Mouse (Mus musculus) C2C12 (cell line): Measurements from ENCODE around the gene Efcab5. TPM values are rescaled to one million over a fixed set of nuclear protein-coding genes. Genes with fewer than 3 reads are reported as not detected.

Source experiments
- H3K27me3 ChIP-seq: one replicate; pipeline ENCODE4 v1.6.1; 2011; ENCODE audit not compliant: control insufficient read depth, insufficient read depth, insufficient read length
- H3K36me3 ChIP-seq: one replicate; pipeline ENCODE4 v1.6.1; 2011; ENCODE audit not compliant: control insufficient read depth, insufficient read depth
- H3K4me3 ChIP-seq: one replicate; pipeline ENCODE4 v1.5.1; 2011; ENCODE audit warnings: mild to moderate bottlenecking, control low read depth; ENCODE audit not compliant: poor library complexity, insufficient read depth, severe bottlenecking
- H3K79me2 ChIP-seq: one replicate; pipeline ENCODE4 v1.6.1; 2011; ENCODE audit not compliant: control insufficient read depth, insufficient read depth
- H3K79me3 ChIP-seq: one replicate; pipeline ENCODE4 v1.6.1; 2011; ENCODE audit warnings: low read depth, control low read depth
- H3ac ChIP-seq: one replicate; pipeline ENCODE3; 2011; ENCODE audit warnings: low read depth; ENCODE audit not compliant: control insufficient read depth, insufficient read length
- CEBPB ChIP-seq: IDR thresholded peaks from one replicate; pipeline ENCODE4 v1.6.1; 2011; ENCODE audit warnings: low read depth, mild to moderate bottlenecking, control low read depth, moderate library complexity
- CTCF ChIP-seq: IDR thresholded peaks from one replicate; pipeline ENCODE4 v1.5.1; 2011; ENCODE audit not compliant: control insufficient read depth, insufficient read depth, insufficient read length
- FOSL1 ChIP-seq: IDR thresholded peaks from one replicate; pipeline ENCODE4 v1.8.0; 2011; ENCODE audit warnings: mild to moderate bottlenecking, low read length; ENCODE audit not compliant: poor library complexity, insufficient read depth, severe bottlenecking
- MAX ChIP-seq: IDR thresholded peaks from one replicate; pipeline ENCODE4 v1.6.1; 2011; ENCODE audit warnings: mild to moderate bottlenecking, control low read depth
- MYOD1 ChIP-seq: IDR thresholded peaks from one replicate; pipeline ENCODE4 v1.6.1; 2011; ENCODE audit warnings: low read depth; ENCODE audit not compliant: control insufficient read depth, insufficient read length
- MYOG ChIP-seq: IDR thresholded peaks from one replicate; pipeline ENCODE4 v1.6.1; 2011; ENCODE audit not compliant: control insufficient read depth, insufficient read length; ENCODE audit errors: extremely low read depth
- USF1 ChIP-seq: IDR thresholded peaks from one replicate; pipeline ENCODE4 v1.6.1; 2011; ENCODE audit warnings: low read depth, mild to moderate bottlenecking, control low read depth, moderate library complexity
- polyA plus RNA-seq: library from polyadenylated mRNA; unstranded; fragments of >200 nt; fragmentation: generic; extraction: Trizol; gene quantifications from one replicate; pipeline ENCODE4 v1.2.1, GENCODE M21; 2012; ENCODE audit warnings: missing spikeins

Gene Efcab5
- polyA plus RNA-seq, 1 experiment: 0.05 TPM

DNA sequence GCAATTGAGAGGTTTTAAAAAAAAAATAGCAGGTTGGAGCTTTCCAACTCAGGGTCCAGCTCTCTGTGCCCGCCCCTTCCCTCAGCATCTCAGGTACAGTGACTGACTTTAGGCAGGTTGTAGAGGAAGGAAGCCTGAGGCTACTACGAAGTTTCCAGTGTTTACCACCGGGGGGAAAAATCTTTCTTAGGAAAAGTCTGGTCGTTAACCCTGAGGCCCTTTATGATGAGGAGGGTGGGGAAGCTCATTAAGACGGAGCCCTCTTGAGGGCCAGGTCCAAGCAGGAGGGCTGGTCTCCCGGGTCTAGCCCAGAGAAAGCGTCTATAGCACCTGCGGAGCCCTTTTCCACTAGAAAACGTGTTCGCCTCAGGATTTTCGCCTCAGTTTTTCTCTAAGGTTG, 26.7 kb upstream of the Efcab5 start:
- Histone ChIP-seq H3K4me3 (peak overlapping the region; percentile 77), H3K79me3 (peaks cover 35% of the 10 kb centered on the region), H3K36me3 (no peaks in the 10 kb centered on the region), H3K27me3 (no peaks in the 10 kb centered on the region), H3ac (peak overlapping the region; percentile 66), H3K79me2 (peaks cover 43% of the 10 kb centered on the region)
- no peak for TF ChIP-seq MAX
- TF ChIP-seq MYOG: no peak
- no peak for TF ChIP-seq FOSL1
- no peak for TF ChIP-seq CTCF
- TF ChIP-seq CEBPB: no peak
- no peak for TF ChIP-seq USF1
- TF ChIP-seq MYOD1: no peak

DNA sequence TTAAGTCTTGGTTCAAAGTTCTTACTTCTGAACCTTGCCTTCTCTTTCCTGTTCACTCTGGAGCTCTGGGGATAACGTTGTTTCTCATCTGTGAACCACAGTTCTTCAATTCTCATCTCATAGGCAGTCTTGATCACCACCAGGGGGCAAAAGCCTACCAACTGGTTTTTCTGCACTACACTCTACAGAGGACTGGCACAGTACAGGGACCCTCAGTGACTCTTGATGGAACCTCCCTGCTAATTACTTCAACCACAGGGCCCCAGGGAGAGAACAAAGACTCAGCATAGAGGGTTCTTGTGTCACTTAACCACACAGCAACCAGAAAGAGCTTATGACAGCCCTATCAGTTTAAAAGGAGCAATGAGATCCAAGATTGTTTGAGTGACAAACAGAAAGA, 26.0 kb upstream of the Efcab5 start:
- no peak for TF ChIP-seq MAX
- peak; percentile 17 for TF ChIP-seq CTCF
- H3K79me3 ChIP-seq: peaks cover 28% of the 10 kb centered on the region
- H3ac ChIP-seq: no peak overlapping the region
- peaks cover 35% of the 10 kb centered on the region for H3K79me2 ChIP-seq
- no peaks in the 10 kb centered on the region for H3K36me3 ChIP-seq
- H3K4me3 ChIP-seq: no peak overlapping the region
- H3K27me3 ChIP-seq: no peaks in the 10 kb centered on the region

GRCm38 (mm10) chr11:77214142-77214692, 25.4 kb upstream of the Efcab5 start:
- H3K4me3 ChIP-seq: no peak overlapping the region
- peaks cover 23% of the 10 kb centered on the region for H3K79me3 ChIP-seq
- TF ChIP-seq MYOG (no peak), CTCF (no peak), MYOD1 (no peak), FOSL1 (no peak), MAX (no peak), USF1 (no peak), CEBPB (no peak)
- no peak overlapping the region for H3ac ChIP-seq
- H3K79me2 ChIP-seq: peaks cover 30% of the 10 kb centered on the region
- no peaks in the 10 kb centered on the region for H3K36me3 ChIP-seq
- H3K27me3 ChIP-seq: no peaks in the 10 kb centered on the region

GRCm38 (mm10) chr11:77200703-77201102, 11.9 kb upstream of the Efcab5 start:
- H3K4me3 ChIP-seq: no peak overlapping the region

GRCm38 (mm10) chr11:77199636-77200035, 10.9 kb upstream of the Efcab5 start:
- Histone ChIP-seq H3K4me3 (no peak overlapping the region), H3K79me3 (no peaks in the 10 kb centered on the region), H3K36me3 (no peaks in the 10 kb centered on the region), H3K27me3 (no peaks in the 10 kb centered on the region), H3K79me2 (no peaks in the 10 kb centered on the region), H3ac (no peak overlapping the region)
- TF ChIP-seq CTCF: no peak
- TF ChIP-seq USF1: no peak
- TF ChIP-seq MYOD1: no peak
- no peak for TF ChIP-seq MYOG
- no peak for TF ChIP-seq CEBPB

More at GRCm38 (mm10) chr11:77200703-77201102, 11.9 kb upstream of the Efcab5 start:
- Histone ChIP-seq H3K79me2 (no peaks in the 10 kb centered on the region), H3K79me3 (no peaks in the 10 kb centered on the region), H3ac (no peak overlapping the region), H3K27me3 (no peaks in the 10 kb centered on the region), H3K36me3 (no peaks in the 10 kb centered on the region)
- no peak for TF ChIP-seq MAX
- peak; percentile 22 for TF ChIP-seq MYOD1
- TF ChIP-seq CTCF: no peak
- TF ChIP-seq MYOG: no peak

- Histone ChIP-seq H3K36me3 (no peaks in the 10 kb centered on the region), H3ac (no peak overlapping the region)
- TF ChIP-seq USF1: no peak
- no peak for TF ChIP-seq MYOD1
Measured at GRCm38 (mm10) chr11:77196181-77197143, 7.7 kb upstream of the Efcab5 start.

More at GRCm38 (mm10) chr11:77196181-77197143, 7.7 kb upstream of the Efcab5 start:
- Histone ChIP-seq H3K27me3 (no peaks in the 10 kb centered on the region), H3K79me2 (no peaks in the 10 kb centered on the region), H3K79me3 (no peaks in the 10 kb centered on the region), H3K4me3 (no peak overlapping the region)
